Mouse (Mus musculus) C2C12 (cell line): ENCODE measurements around the gene Mbd6.

Experiments
- CEBPB ChIP-seq: IDR thresholded peaks from one replicate; pipeline ENCODE4 v1.6.1; 2011; ENCODE audit warnings: low read depth, mild to moderate bottlenecking, control low read depth, moderate library complexity
- CTCF ChIP-seq: IDR thresholded peaks from one replicate; pipeline ENCODE4 v1.5.1; 2011; ENCODE audit not compliant: control insufficient read depth, insufficient read depth, insufficient read length
- MAX ChIP-seq: IDR thresholded peaks from one replicate; pipeline ENCODE4 v1.6.1; 2011; ENCODE audit warnings: mild to moderate bottlenecking, control low read depth
- MYOD1 ChIP-seq: IDR thresholded peaks from one replicate; pipeline ENCODE4 v1.6.1; 2011; ENCODE audit warnings: low read depth; ENCODE audit not compliant: control insufficient read depth, insufficient read length
- USF1 ChIP-seq: IDR thresholded peaks from one replicate; pipeline ENCODE4 v1.6.1; 2011; ENCODE audit warnings: low read depth, mild to moderate bottlenecking, control low read depth, moderate library complexity

GRCm38 (mm10) chr10:127265727-127266111 is 23.1 kb downstream of the Mbd6 start:
- no peak for TF ChIP-seq MAX
- TF ChIP-seq CEBPB, result no peak
- TF ChIP-seq CTCF, result no peak
- peak; percentile 63 for TF ChIP-seq USF1
- no peak for TF ChIP-seq MYOD1
